Mouse (Mus musculus): Measurements from ENCODE around the gene Rabl3.

Gene Rabl3

GRCm38 (mm10) chr16:37550981-37551380 is 11.3 kb downstream of the Rabl3 start:
- DNase-seq = no peak

DNA sequence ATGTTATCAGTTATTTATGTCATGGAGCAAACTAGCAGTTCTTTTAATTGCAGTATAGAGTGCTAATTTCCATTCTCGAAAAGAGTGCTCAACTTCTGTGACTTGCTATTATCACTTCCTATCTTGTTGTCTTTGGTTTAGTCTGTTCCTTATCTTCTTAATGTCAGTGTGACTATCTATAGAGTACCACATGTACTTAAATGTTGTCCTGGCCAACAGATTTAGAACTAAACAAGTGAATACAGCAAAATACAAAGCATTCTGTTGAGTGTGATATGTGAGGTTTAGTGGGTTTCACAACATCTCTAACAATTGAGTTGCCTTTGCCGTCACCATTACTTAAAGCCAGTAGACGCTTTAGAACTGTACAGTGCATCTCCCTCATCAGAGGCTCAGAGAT is 13.1 kb downstream of the Rabl3 start:
- no peak for DNase-seq

- DNase-seq = no peak
These were observed 22.7 kb downstream of the Rabl3 start for GRCm38 (mm10) chr16:37562414-37562813.

GRCm38 (mm10) chr16:37562961-37563360 is 23.3 kb downstream of the Rabl3 start:
- no peak for DNase-seq

DNA sequence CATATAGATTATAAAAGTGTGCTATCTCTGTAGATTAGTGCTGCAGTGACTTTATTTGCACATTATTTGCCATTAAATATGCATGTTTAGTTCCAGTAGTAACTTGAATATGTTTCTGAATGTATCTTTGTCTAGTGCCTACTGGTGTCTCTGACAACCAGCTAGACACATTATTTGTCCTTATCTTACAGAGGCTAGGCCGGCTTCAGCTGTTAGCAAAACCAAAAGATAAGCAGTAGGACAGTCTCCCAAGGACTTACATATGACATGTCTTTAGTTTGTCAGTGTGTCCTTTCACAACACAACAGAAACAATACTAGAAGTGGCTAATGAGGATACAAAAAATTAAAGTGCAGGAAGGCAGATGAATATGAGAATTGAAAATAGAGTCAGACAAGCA is 25.4 kb downstream of the Rabl3 start:
- DNase-seq = no peak

DNA sequence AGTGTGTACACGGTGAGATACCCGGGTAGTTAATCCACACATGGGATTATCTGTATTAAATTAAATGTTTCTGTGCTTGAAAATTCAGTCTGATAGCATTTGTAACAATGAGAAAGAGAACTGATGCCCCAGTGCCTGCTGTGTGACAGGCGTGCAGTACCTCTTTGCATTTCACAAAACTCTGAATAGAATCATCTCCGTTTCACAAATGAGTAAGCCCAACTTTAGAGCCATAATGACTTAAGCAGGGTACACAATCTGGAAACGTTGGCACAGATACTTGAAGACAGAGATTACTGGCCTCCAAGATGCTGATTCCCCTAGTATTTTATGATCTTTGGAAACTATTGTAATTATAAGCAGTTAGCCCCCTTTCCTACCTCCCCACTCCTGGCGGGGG is 26.4 kb downstream of the Rabl3 start:
- no peak for DNase-seq

DNA sequence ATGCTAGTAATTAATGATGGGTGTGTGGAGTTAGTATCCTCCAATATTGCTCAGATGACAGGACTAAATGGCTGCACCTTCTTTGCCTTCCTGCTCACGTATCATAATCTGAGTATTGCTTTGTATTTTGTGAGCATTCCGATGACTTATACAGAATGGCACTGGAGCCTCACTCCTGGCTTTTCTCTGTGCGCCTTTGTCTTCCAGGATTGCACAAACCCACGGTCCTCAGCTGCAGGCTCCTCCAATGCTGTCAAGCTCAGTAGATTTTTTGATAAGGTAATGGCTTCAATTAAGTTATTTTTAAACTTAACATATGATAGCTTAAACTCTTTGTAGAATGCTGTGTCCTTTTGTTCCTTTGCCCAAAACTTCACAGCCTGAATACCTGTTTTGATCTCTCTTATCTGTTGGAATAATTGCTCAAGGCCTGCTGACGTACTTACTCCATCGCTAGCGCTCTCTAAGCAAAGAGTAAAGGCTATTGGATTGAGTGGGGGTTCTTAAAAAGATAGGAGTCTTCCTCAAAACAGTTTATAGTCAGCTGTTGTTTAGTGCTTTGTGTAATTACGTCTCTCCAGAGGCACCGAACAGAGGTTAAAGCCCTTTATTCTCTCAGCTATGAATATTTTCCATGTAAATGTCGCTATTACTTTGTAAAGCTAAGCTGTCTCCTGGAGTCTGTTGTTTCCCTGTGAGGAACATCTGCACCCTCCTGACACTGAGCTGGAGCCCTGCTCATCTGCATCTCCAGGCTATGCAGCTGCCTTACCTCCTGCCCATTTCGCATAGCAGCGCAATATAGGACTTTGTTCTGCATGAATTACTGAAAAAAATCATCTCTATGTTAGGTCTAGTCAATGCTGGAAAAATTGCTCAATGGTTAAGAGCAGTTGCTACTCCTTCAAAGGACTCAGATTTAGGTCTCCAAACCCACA is 27.7 kb downstream of the Rabl3 start:
- no peak for DNase-seq

GRCm38 (mm10) chr16:37571554-37571953 is 31.9 kb downstream of the Rabl3 start:
- no peak for DNase-seq

- DNase-seq = no peak
These were observed 32.6 kb downstream of the Rabl3 start for GRCm38 (mm10) chr16:37572117-37572754.

DNA sequence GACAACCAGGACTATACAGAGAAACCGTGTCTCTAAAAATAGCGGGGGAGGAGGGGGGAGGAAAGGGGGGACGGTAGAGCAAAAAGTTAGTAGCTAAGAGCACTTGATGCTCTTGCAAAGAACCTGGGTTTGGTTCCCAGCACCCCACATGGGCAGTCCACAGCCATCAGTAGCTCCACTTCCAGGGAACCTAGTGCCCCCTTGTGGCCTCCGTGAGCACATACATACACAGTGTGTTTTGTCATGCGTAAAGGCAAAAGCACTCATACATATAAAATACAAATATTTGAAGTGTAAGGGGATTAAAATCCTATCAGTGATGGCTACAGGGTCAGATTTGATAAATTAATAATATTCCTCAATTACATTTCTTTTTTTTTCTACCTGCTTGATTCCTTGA is 33.4 kb downstream of the Rabl3 start:
- DNase-seq = no peak

DNA sequence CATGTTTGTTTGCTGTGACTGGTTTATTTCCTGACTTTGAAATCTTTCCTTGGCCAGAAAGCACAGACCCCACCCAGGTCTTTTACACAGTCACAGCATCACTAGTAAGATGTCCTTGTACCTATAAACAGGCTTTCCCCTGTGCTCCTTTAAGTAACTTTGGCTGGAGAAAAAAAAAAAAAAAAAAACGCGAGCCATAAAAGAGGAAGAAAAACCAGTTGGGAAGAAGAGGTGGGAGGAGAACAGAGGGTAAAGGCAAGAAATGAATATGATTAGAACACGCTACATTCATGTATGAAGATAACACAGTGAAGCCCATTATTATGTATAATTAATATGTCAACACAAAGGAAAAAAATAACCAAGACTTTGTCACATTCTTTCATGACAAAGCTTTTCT is 35.6 kb downstream of the Rabl3 start:
- DNase-seq = no peak

GRCm38 (mm10) chr16:37579591-37579990 is 39.9 kb downstream of the Rabl3 start:
- DNase-seq = no peak

- no peak for DNase-seq
These were observed 40.3 kb downstream of the Rabl3 start, which contains the start of gene Hgd for GRCm38 (mm10) chr16:37579994-37580393. TSS of gene Hgd (plus strand) at chr16:37580153.

DNA sequence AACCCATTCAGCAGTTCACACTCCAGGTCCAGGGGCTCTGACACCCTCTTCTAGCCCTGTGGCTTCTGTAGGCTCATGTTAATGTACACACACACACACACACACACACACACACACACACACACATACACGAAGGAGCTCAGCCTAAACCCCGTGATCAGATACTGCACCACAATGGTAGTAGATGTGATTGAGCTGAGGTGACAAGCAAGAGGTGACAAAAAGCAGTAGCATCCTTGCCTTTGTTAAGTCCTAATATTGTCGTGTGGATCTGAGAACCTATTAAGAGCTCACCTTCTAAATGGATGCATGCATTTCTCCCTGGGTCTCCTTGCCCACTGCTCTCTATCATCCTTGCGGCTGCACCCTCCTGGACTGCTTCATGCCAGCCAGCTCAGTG is 41.0 kb downstream of the Rabl3 start:
- DNase-seq = no peak

DNA sequence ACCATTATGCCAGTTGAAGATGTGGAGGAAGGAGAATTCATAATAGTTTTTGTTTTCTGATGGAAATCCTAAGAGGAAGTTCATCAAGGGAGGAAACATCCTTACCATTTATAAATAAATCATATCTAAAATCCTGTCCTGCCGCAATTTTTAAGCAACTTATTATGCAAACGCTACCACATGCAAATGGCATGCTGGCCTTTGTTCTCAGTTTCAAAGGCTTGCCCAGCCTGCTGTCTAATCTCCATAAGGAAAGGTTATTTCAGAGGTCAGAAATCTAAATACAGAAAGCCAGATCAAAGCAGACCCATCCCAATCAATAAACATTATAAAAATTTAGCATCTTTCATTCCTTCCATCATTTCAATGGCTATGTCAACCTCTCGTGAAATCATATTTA is 42.2 kb downstream of the Rabl3 start:
- DNase-seq = no peak

DNA sequence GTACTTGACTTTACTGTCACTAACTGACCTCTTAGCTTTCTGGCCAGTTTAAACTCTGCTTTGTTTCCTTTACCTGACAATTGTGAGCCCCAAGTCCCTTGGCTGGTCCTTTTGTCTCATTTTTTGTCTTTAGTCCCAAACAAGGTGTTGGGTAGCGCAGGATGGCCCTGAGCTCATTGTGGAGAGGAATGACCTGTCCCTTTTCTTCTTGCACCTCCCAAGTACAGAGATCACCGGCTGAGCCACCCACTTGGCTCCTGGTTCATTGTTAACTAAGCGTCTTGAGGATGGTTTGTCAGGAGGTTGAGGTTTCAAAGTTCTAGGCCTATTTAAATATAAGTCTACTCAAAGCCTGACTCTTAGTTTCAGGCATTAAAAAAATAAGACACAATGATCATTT is 43.6 kb downstream of the Rabl3 start:
- no peak for DNase-seq

DNA sequence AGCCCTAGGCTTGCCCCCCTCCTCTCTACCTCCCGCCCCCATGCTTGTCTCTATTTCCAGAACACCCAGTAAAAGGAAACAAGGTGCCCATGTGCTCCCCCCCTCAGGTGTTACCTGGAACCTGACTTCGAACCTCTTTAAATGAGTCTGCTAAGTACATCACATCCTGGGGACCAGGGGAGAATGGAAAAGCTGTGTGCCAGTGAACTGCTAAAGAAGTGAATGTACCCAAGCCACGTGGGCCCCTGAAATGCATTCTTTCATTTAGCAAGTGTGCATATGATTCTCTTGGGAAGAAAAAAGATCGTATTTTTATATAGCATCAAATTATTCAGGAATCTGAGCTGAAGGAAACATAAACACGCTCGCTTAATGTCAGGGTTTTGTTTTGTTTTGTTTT is 44.1 kb downstream of the Rabl3 start:
- DNase-seq = no peak

DNA sequence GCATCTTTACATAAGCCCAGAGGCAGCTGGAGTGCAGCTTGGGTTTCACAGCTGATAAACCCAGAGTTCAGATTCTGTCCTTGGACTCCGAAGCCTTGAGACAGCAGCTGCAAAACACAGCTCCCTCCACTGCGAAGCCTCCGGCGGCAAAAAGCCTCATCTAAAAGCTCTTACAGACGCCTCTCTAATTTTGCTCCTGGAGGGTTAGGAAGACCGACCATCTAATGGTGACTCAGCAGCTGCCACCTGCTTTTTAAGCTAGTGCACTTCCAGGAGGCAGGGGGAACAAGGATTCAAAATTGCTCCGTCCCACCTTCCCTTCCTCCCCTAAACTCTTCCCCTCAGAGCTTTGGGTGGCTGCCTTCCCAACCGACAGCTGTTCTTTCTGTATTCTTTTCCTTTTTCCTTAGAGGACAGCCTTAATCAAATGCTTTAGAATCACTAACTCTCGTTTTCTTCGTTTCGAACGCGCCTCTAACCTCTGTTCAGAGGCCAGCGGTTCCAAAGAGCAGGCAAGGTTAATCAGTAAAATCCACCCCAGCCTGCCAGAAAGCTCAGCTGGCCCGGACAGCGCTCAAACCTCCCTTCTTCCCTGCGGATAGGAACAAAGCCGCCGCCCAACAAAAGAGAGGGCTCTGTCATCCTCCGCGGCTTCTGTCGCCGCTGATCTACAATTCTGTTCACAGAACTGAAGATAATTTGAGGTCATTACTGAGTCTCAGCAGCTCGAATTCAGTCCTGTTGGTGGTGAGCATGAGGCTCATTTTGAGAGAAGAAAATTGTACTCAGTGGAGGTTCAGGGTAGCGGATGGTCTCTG is 44.7 kb downstream of the Rabl3 start:
- DNase-seq = peak in 1 of 2 experiments; percentile 13

DNA sequence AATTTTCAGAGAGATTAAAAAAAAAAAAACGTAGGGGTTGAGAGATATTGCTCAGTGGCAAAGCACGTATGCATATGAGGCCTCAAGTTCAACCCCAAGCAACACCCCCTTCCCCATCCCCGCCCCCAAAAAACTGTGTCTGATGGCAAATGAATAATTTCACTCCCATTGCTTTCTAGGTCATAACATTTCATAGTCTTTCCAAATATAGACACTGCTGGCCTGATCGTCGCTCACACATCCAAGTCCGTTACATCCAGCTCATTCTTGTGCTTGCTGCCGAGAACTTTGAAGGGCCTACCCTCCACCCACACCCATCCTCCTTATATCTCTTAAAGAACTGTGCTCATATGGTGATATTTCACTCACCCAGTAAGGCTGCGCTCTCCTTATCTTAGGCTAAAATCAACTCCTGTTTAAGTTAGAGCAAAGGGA is 45.5 kb downstream of the Rabl3 start:
- no peak for DNase-seq

DNA sequence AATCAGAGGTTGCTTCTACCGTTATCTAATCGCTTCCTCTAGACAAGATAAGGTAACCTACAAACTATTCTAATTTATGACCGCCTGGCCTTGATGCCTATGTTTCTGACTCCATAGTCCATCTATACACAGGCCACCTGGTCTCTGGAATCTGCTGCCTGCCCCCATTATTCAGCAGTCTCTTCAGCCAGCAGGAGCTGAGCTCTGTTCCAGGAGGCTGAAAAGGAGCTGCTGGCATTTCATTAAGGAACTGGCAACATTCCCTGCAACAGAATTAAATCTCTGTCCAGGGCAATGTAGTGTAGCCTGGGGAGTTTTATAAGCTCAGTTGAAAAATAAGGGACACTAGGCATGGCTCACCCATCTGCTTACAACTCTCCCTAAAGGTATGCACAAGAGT is 51.2 kb downstream of the Rabl3 start:
- no peak for DNase-seq

DNA sequence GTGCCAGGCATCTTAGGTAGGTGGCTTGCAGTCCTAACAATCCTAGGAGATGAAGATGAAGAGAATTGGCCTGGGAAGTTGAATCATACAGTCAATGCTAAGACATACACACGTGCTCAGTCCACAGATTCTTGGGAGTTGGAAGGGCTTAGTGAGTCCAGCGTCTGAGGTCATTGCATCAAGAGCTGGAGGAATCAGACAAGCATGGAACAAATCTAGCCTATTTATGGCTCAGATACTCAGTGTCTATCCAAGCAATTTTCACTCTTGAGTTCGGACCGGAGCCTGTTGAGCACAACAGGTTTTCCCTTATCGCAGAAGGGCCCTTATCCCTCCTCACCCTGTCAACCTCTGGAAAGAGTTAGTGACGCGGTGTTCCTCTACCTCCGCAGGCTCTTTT is 51.9 kb downstream of the Rabl3 start:
- DNase-seq = no peak

DNA sequence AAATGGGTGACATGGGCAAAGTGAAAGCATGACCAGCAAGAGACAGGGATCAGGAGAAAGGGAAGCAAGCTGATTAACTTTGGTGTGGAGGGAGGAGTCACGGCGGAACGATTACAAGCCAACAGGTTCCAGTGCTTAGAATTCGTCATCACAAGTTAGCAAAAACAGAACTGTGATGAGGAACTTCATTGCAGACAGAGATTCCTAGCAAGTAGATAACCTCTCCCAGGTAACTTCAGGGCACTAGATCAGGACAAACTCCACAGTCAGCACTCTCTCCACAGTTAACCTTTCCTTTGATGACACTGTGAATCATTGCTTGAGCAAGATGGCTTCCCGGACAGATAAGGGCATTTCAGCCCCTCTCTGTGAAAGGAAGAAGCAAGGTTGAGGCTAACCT is 57.7 kb downstream of the Rabl3 start:
- DNase-seq = no peak

GRCm38 (mm10) chr16:37598463-37598862 is 58.8 kb downstream of the Rabl3 start:
- DNase-seq = no peak
